Mouse (Mus musculus) neural tube, embryonic 11.5 days (tissue): ENCODE data around the gene 4930548H24Rik. TPM values are rescaled to one million over a fixed set of nuclear protein-coding genes. Genes with fewer than 3 reads are reported as not detected.

Source experiments
- ATAC-seq: fragments of 200-750 bp; cut with Nextera tagmentation; 2 replicates; pipeline ENCODE4 v1.8.0; 2017; ENCODE audit warnings: moderate number of reproducible peaks, mild to moderate bottlenecking, moderate TSS enrichment, moderate library complexity; ENCODE audit not compliant: insufficient read depth, low FRiP score, low TSS enrichment
- DNase-seq: peaks from one replicate; pipeline ENCODE4 v3.0.0-alpha.2; 2015; ENCODE audit warnings: low spot score
- H3K27ac ChIP-seq: fragments of 300-500 bp; sonication (generic); 2 replicates; pipeline ENCODE4 v1.5.1; 2014; ENCODE audit warnings: low read depth, mild to moderate bottlenecking, low read length
- H3K27me3 ChIP-seq: fragments of 300-500 bp; sonication (generic); 2 replicates; pipeline ENCODE4 v1.6.1; 2014; ENCODE audit warnings: mild to moderate bottlenecking, low read length, mixed read lengths; ENCODE audit not compliant: control insufficient read depth, insufficient read depth
- H3K36me3 ChIP-seq: fragments of 300-500 bp; sonication (generic); 2 replicates; pipeline ENCODE4 v1.6.1; 2014; ENCODE audit warnings: mild to moderate bottlenecking, low read length, moderate library complexity, mixed read lengths; ENCODE audit not compliant: control insufficient read depth, insufficient read depth
- H3K4me1 ChIP-seq: fragments of 300-500 bp; sonication (generic); 2 replicates; pipeline ENCODE4 v1.6.1; 2014; ENCODE audit warnings: low read length, mixed read lengths; ENCODE audit not compliant: control insufficient read depth, insufficient read depth
- H3K4me2 ChIP-seq: fragments of 300-500 bp; sonication (generic); 2 replicates; pipeline ENCODE4 v1.6.1; 2014; ENCODE audit warnings: low read depth, mild to moderate bottlenecking, moderate library complexity
- H3K4me3 ChIP-seq: fragments of 300-500 bp; sonication (generic); 2 replicates; pipeline ENCODE4 v1.5.1; 2014; ENCODE audit warnings: low read depth, low read length
- H3K9ac ChIP-seq: fragments of 300-500 bp; sonication (generic); 2 replicates; pipeline ENCODE4 v1.6.1; 2014; ENCODE audit warnings: mild to moderate bottlenecking, low read length
- H3K9me3 ChIP-seq: fragments of 300-500 bp; sonication (generic); 2 replicates; pipeline ENCODE4 v1.6.1; 2016; ENCODE audit warnings: low read length; ENCODE audit not compliant: control insufficient read depth
- WGBS: fragments of 180-500 bp; shearing (Covaris S2); extraction: QIAGEN DNeasy Blood & Tissue Kit; methylation state at CpG from one replicate; pipeline ENCODE4 v1.1.7; 2014; 5-methylcytosine and 5-hydroxymethylcytosine counted together
- polyA plus RNA-seq: library from polyadenylated mRNA; unstranded; fragments of >200 nt; fragmentation: Nextera tagmentation; extraction: Ambion mirVana; gene quantifications from 2 replicates; pipeline ENCODE4 v1.2.1, GENCODE M21; 2014

The 4930548H24Rik gene
- polyA plus RNA-seq, 1 experiment from 2014 or later, result not detected

- H3K9me3 ChIP-seq, result no peaks in the 10 kb centered on the region
- no peak overlapping the region for H3K4me2 ChIP-seq
- WGBS, result 92% methylated on average over 3 of the region's 3 CpGs
- no peaks in the 10 kb centered on the region for H3K27me3 ChIP-seq
- H3K9ac ChIP-seq, result no peak overlapping the region
- DNase-seq, result no peak
- no peaks in the 10 kb centered on the region for H3K36me3 ChIP-seq
- no peak overlapping the region for H3K4me3 ChIP-seq
- ATAC-seq, result no peak
- H3K27ac ChIP-seq, result no peak overlapping the region
- H3K4me1 ChIP-seq, result no peaks in the 10 kb centered on the region
Measured at GRCm38 (mm10) chr5:31487889-31488288, 2.3 kb downstream of the 4930548H24Rik start.

DNA sequence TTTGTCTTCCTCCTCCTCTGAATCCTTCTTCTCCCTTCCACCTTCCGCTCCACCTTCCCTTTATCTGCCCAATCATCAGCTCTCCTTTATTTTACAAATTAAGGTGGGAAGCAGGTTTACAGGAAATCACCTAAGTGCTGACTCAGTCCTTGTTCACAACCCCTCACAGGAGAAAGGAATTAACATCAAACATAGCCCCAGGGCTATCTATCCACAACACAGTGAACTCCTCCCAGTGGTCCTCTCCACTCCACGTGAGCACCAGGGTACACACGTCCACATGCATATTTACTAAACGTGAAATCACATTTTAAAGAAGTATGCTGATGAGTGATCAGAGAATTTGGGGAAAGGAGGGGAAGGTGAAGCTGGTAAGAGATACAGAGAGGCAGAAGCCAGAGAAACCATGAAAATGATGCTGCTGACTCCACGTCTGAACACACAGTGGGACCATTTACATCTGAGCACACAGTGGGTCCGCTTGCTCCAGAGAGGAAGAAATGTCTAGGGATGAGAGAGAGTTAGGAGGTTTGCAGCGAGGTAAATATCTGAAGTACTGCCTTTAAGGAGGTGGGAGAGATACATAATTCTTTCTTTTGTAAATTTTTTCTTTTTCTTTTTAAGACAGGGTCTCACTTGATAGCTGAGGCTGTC, 3.7 kb downstream of the 4930548H24Rik start:
- Histone ChIP-seq H3K27ac (no peak overlapping the region), H3K4me1 (no peaks in the 10 kb centered on the region), H3K27me3 (no peaks in the 10 kb centered on the region), H3K36me3 (no peaks in the 10 kb centered on the region), H3K4me3 (no peak overlapping the region), H3K4me2 (no peak overlapping the region), H3K9ac (no peak overlapping the region), H3K9me3 (no peaks in the 10 kb centered on the region)
- ATAC-seq, result no peak
- 71% methylated on average over 7 of the region's 7 CpGs for WGBS
- no peak for DNase-seq

- H3K36me3 ChIP-seq, result peaks cover 3% of the 10 kb centered on the region
- H3K27me3 ChIP-seq, result no peaks in the 10 kb centered on the region
- no peak overlapping the region for H3K4me3 ChIP-seq
- 55% methylated on average over 1 of the region's 1 CpGs for WGBS
- no peaks in the 10 kb centered on the region for H3K9me3 ChIP-seq
- DNase-seq (no peak), ATAC-seq (no peak)
- H3K27ac ChIP-seq, result no peak overlapping the region
- H3K4me1 ChIP-seq, result no peaks in the 10 kb centered on the region
- no peak overlapping the region for H3K9ac ChIP-seq
- no peak overlapping the region for H3K4me2 ChIP-seq
Measured at GRCm38 (mm10) chr5:31492031-31492430, 6.5 kb downstream of the 4930548H24Rik start.

GRCm38 (mm10) chr5:31494513-31495297, 9.2 kb downstream of the 4930548H24Rik start, which contains the start of gene Gpn1:
Gene Gpn1 (plus strand): TSS chr5:31494741.
- H3K4me2 ChIP-seq, result peak within 1 kb of the TSS; percentile 59
- peak; percentile 91 for DNase-seq
- H3K9ac ChIP-seq, result peak within 1 kb of the TSS; percentile 62
- H3K27me3 ChIP-seq, result no peaks in the 10 kb centered on the region
- H3K4me1 ChIP-seq, result no peaks in the 10 kb centered on the region
- peak within 1 kb of the TSS; percentile 76 for H3K4me3 ChIP-seq
- H3K27ac ChIP-seq, result no peak within 1 kb of the TSS
- no peaks in the 10 kb centered on the region for H3K9me3 ChIP-seq
- peaks cover 7% of the 10 kb centered on the region for H3K36me3 ChIP-seq
- WGBS, result under 1% methylated on average over 49 of the region's 49 CpGs
- ATAC-seq, result peak; percentile 100

DNA sequence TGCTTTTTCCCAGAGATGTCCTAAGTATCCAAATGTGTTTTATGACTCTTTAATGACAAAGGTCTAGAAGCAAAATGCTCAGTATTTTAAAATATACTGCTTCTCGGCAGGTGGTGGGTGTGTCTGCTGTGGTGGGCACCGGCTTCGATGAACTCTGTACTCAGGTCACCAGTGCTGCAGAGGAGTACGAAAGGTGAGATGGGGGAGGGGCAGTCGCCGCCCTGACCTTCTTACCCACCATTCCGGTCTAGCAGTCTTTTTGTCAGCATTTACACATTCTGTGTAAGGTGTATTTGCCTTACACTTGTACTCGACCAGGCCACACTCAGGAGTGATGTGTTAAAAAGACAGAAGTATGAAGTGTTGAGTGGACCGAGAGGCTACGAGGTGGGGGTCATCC, 19.3 kb downstream of the 4930548H24Rik start:
- ATAC-seq, result no peak
- Histone ChIP-seq H3K4me2 (no peak overlapping the region), H3K4me3 (no peak overlapping the region), H3K36me3 (peaks cover 16% of the 10 kb centered on the region), H3K27ac (no peak overlapping the region), H3K27me3 (no peaks in the 10 kb centered on the region), H3K9ac (no peak overlapping the region), H3K4me1 (no peaks in the 10 kb centered on the region), H3K9me3 (no peaks in the 10 kb centered on the region)
- no peak for DNase-seq
- 89% methylated on average over 10 of the region's 10 CpGs for WGBS

DNA sequence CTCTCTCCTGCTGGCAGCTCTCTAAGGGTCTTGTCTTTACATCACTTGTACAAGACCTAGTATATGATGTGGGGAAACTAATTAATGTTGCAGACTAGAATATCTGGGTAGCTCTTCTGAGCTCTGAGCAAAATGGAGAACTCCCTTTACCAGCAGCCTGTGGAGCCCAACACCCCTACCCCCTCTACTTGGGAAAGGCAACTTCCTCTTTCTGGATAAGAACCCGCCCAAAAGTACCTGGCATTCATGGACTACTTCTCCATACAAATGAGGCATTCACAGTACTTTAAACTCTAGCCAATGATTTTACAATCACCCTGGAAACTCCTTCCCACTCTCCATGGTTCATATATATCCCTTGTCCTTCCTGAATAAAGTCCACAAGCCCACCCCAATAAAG, 26.9 kb downstream of the 4930548H24Rik start:
- Histone ChIP-seq H3K36me3 (peaks cover 14% of the 10 kb centered on the region), H3K4me2 (no peak overlapping the region), H3K4me1 (no peaks in the 10 kb centered on the region), H3K27ac (no peak overlapping the region), H3K27me3 (no peaks in the 10 kb centered on the region), H3K4me3 (no peak overlapping the region), H3K9me3 (no peaks in the 10 kb centered on the region), H3K9ac (no peak overlapping the region)
- no peak for DNase-seq
- no peak for ATAC-seq
- WGBS, result 83% methylated on average over 1 of the region's 1 CpGs

DNA sequence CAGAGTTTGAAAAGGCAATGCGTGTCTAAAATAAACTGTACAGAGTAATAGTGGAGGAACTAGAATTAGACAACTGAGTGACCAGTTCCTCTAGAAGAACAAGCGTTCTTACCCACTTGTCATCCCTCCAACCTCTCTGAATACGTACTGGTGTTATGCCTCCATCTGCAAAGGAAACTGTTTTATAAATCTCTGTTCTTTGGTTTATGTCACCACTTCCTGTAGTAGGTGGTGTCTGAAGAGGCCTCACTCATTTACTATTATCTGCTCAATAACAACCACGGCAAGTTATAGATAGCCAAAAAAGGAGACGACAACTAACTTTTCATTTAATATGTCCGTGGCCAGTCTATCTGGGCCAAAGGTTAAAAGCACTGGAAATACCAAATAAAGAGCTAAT, 35.0 kb downstream of the 4930548H24Rik start:
- H3K27ac ChIP-seq, result no peak overlapping the region
- H3K4me3 ChIP-seq, result no peak overlapping the region
- 96% methylated on average over 6 of the region's 6 CpGs for WGBS
- no peaks in the 10 kb centered on the region for H3K9me3 ChIP-seq
- H3K36me3 ChIP-seq, result peaks cover 16% of the 10 kb centered on the region
- ATAC-seq (no peak), DNase-seq (no peak)
- H3K4me2 ChIP-seq, result no peak overlapping the region
- H3K4me1 ChIP-seq, result no peaks in the 10 kb centered on the region
- H3K27me3 ChIP-seq, result no peaks in the 10 kb centered on the region
- no peak overlapping the region for H3K9ac ChIP-seq

GRCm38 (mm10) chr5:31526354-31527116, 41.0 kb downstream of the 4930548H24Rik start, which contains the start of gene Slc4a1ap:
Gene Slc4a1ap (plus strand): TSS chr5:31526995.
- ATAC-seq (peak; percentile 81), DNase-seq (peak; percentile 85)
- Histone ChIP-seq H3K9me3 (no peaks in the 10 kb centered on the region), H3K4me2 (peak within 1 kb of the TSS; percentile 75), H3K4me3 (peak within 1 kb of the TSS; percentile 96), H3K27me3 (no peaks in the 10 kb centered on the region), H3K27ac (peak within 1 kb of the TSS; percentile 75), H3K9ac (peak within 1 kb of the TSS; percentile 88), H3K36me3 (peaks cover 2% of the 10 kb centered on the region; the same call in 1 of the 2 replicates), H3K4me1 (peaks cover 3% of the 10 kb centered on the region; the same call in 1 of the 2 replicates)
- under 1% methylated on average over 28 of the region's 28 CpGs for WGBS
